In the genomic region with DNA sequence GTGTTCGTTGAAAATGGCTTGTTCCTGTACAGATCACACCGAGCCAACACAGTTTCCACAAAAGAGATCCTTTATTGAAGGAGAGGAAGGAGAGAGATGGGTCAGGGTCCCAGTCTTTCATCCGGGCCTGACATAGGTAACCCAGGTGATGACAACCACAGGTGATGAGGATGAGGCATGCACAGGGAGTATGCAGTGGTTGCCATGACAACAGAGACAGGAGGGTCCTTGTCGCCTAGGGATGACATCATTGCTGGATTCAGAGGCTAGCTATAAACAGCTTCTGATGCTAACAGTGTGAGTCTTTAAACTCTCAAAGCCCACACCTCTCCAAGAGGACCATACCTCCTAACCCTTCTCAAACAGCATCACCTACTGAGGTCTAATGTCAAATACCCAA, we compare ENCODE assay signal across 20 mouse cellular contexts.
"Had no signal": no experiment of that assay in that cellular context is flagged by ENCODE, and none has a peak within 500 bp of the region (broad histone marks: within the 10 kb centered on the region; RNA-seq: fewer than 3 reads in every experiment).

No protein-coding gene starts in this region.

- ATAC-seq: liver, postnatal 0 days; lung, postnatal 0 days; midbrain, embryonic 16.5 days had no signal

- DNase-seq: kidney, adult 18-20 months; kidney, adult 9 months; kidney, postnatal 14 days; kidney, postnatal 4 days; left cerebral cortex, postnatal 4 days; liver, postnatal 0 days; lung, embryonic 14.5 days; lung, postnatal 36 days; right cerebral cortex, postnatal 25 days; spleen, adult 18-20 months; thymus, postnatal 25 days had no signal

- H3K27me3 ChIP-seq: limb, embryonic 12.5 days; limb, embryonic 15.5 days; midbrain, embryonic 12.5 days; stomach, embryonic 15.5 days had no signal

- H3K4me2 ChIP-seq: limb, embryonic 12.5 days; limb, embryonic 15.5 days; liver, embryonic 11.5 days; lung, embryonic 14.5 days; midbrain, embryonic 12.5 days; stomach, embryonic 15.5 days had no signal

- H3K9ac ChIP-seq: limb, embryonic 12.5 days; limb, embryonic 15.5 days; liver, embryonic 14.5 days; liver, postnatal 0 days; lung, embryonic 14.5 days; midbrain, embryonic 12.5 days; stomach, embryonic 15.5 days had no signal

- H3K36me3 ChIP-seq: limb, embryonic 12.5 days; limb, embryonic 15.5 days; midbrain, embryonic 12.5 days; stomach, embryonic 15.5 days had no signal

- H3K4me3 ChIP-seq: limb, embryonic 12.5 days; limb, embryonic 15.5 days; megakaryocyte, embryonic 14.5 days; midbrain, embryonic 12.5 days; stomach, embryonic 15.5 days had no signal

- H3K27ac ChIP-seq: limb, embryonic 12.5 days; limb, embryonic 15.5 days; liver, embryonic 14.5 days; midbrain, embryonic 12.5 days; stomach, embryonic 15.5 days had no signal

- H3K4me1 ChIP-seq: limb, embryonic 12.5 days; limb, embryonic 15.5 days; megakaryocyte, embryonic 14.5 days; midbrain, embryonic 12.5 days; stomach, embryonic 15.5 days had no signal

- H3K9me3 ChIP-seq: limb, embryonic 12.5 days; limb, embryonic 15.5 days; midbrain, embryonic 12.5 days; stomach, embryonic 15.5 days had no signal
